Mouse (Mus musculus) liver, embryonic 15.5 days (tissue): ENCODE data around the gene Hspa1b. TPM values are rescaled to one million over a fixed set of nuclear protein-coding genes. Genes with fewer than 3 reads are reported as not detected.
A peak's percentile ranks its signal among the peaks of the same experiment; 100 is the strongest.

ENCODE experiments used
- ATAC-seq: fragments of 200-750 bp; cut with Nextera tagmentation; 2 replicates; pipeline ENCODE4 v1.8.0; 2017; ENCODE audit warnings: moderate number of reproducible peaks, mild to moderate bottlenecking, moderate library complexity; ENCODE audit not compliant: insufficient read depth
- H3K27ac ChIP-seq: fragments of 300-500 bp; sonication (generic); replicated peaks from 2 replicates; pipeline ENCODE4 v1.5.1; 2015; ENCODE audit warnings: mild to moderate bottlenecking, inconsistent platforms
- H3K27me3 ChIP-seq: fragments of 300-500 bp; sonication (generic); 2 replicates; pipeline ENCODE4 v1.6.1; 2015; ENCODE audit warnings: mild to moderate bottlenecking, inconsistent platforms
- H3K36me3 ChIP-seq: fragments of 300-500 bp; sonication (generic); replicated peaks from 2 replicates; pipeline ENCODE4 v1.6.1; 2015; ENCODE audit warnings: moderate library complexity, mild to moderate bottlenecking, inconsistent platforms
- H3K4me1 ChIP-seq: fragments of 300-500 bp; sonication (generic); replicated peaks from 2 replicates; pipeline ENCODE4 v1.6.1; 2015; ENCODE audit warnings: inconsistent platforms
- H3K4me2 ChIP-seq: fragments of 300-500 bp; sonication (generic); 2 replicates; pipeline ENCODE4 v1.6.1; 2015; ENCODE audit warnings: moderate library complexity, mild to moderate bottlenecking, inconsistent platforms
- H3K4me3 ChIP-seq: fragments of 300-500 bp; sonication (generic); replicated peaks from 2 replicates; pipeline ENCODE4 v1.5.1; 2015; ENCODE audit warnings: mild to moderate bottlenecking, inconsistent platforms
- H3K9ac ChIP-seq: fragments of 300-500 bp; sonication (generic); 2 replicates; pipeline ENCODE4 v1.6.1; 2015; ENCODE audit warnings: moderate library complexity, mild to moderate bottlenecking, inconsistent platforms
- H3K9me3 ChIP-seq: fragments of 300-500 bp; sonication (generic); replicated peaks from 2 replicates; pipeline ENCODE4 v1.6.1; 2016; ENCODE audit warnings: inconsistent platforms
- WGBS: fragments of 180-500 bp; shearing (Covaris S2); methylation state at CpG from one replicate; pipeline ENCODE4 v1.1.7; 2015; ENCODE audit warnings: mixed read lengths; ENCODE audit not compliant: insufficient replicate concordance; 5-methylcytosine and 5-hydroxymethylcytosine counted together
- polyA plus RNA-seq: library from polyadenylated mRNA; unstranded; fragments of >200 nt; fragmentation: Nextera tagmentation; extraction: Ambion mirVana; gene quantifications from 2 replicates; pipeline ENCODE4 v1.2.1, GENCODE M21; 2015

The Hspa1b gene
- polyA plus RNA-seq, 1 experiment from 2014 or later, result 0.14 TPM

- Histone ChIP-seq H3K4me2 (no peak overlapping the region), H3K9ac (no peak overlapping the region)
Observed at GRCm38 (mm10) chr17:34943128-34943815, 15.8 kb downstream of the Hspa1b start.

GRCm38 (mm10) chr17:34941344-34942041 is 17.5 kb downstream of the Hspa1b start:
- no peaks in the 10 kb centered on the region for H3K27me3 ChIP-seq
- 0 out of 2 replicates have a peak, but pooled peaks have one; percentile 37 for ATAC-seq
- H3K4me3 ChIP-seq, result peak overlapping the region; percentile 42
- H3K9me3 ChIP-seq, result no peaks in the 10 kb centered on the region
- H3K4me2 ChIP-seq, result peak overlapping the region; percentile 67
- H3K9ac ChIP-seq, result peak overlapping the region; percentile 36; the same call in 1 of the 2 replicates
- no peaks in the 10 kb centered on the region for H3K36me3 ChIP-seq
- peak overlapping the region; percentile 48; the same call in 1 of the 2 replicates for H3K27ac ChIP-seq
- 14% methylated on average over 15 of the region's 15 CpGs for WGBS
- peaks cover 17% of the 10 kb centered on the region for H3K4me1 ChIP-seq

More at GRCm38 (mm10) chr17:34943128-34943815, 15.8 kb downstream of the Hspa1b start:
- ATAC-seq, result no peak
- WGBS, result 77% methylated on average over 4 of the region's 4 CpGs
- peaks cover 14% of the 10 kb centered on the region for H3K4me1 ChIP-seq
- H3K4me3 ChIP-seq, result no peak overlapping the region
- no peaks in the 10 kb centered on the region for H3K36me3 ChIP-seq
- H3K27me3 ChIP-seq, result no peaks in the 10 kb centered on the region
- H3K9me3 ChIP-seq, result no peaks in the 10 kb centered on the region
- H3K27ac ChIP-seq, result no peak overlapping the region

GRCm38 (mm10) chr17:34937960-34938505 is 21.0 kb downstream of the Hspa1b start:
- H3K27me3 ChIP-seq, result no peaks in the 10 kb centered on the region
- no peak overlapping the region for H3K27ac ChIP-seq
- peaks cover 29% of the 10 kb centered on the region for H3K4me1 ChIP-seq
- no peak overlapping the region for H3K4me3 ChIP-seq
- 0 out of 2 replicates have a peak, but pooled peaks cover under 1% of the 10 kb centered on the region for H3K36me3 ChIP-seq
- H3K9ac ChIP-seq, result no peak overlapping the region
- no peak overlapping the region for H3K4me2 ChIP-seq
- no peak for ATAC-seq
- H3K9me3 ChIP-seq, result no peaks in the 10 kb centered on the region
- 61% methylated on average over 6 of the region's 6 CpGs for WGBS

DNA sequence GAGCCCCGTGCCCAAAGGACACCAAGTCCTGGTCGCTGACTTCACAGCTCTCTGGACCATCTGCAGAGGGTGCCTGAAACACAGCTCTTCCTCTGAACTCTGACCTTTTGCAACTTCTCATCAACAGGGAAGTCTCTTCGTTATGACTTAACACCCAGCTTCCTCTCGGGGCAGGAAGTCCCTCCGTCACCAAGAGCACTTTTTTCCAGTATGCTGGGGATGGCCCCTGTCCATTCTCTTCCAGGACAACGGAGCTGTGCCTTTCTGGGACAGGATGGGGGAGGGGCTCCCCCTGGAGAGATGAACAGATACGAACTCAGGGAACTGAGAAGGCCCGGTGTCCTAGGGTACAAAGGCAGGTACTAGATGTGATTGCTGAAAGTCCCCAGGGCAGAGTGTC is 24.2 kb downstream of the Hspa1b start:
- H3K27me3 ChIP-seq, result no peaks in the 10 kb centered on the region
- 39% methylated on average over 8 of the region's 8 CpGs for WGBS
- H3K36me3 ChIP-seq, result 0 out of 2 replicates have a peak, but pooled peaks cover 4% of the 10 kb centered on the region
- 0 out of 2 replicates have a peak overlapping the region, but pooled peaks have one; percentile 58 for H3K27ac ChIP-seq
- H3K9me3 ChIP-seq, result no peaks in the 10 kb centered on the region
- H3K9ac ChIP-seq, result no peak overlapping the region
- peaks cover 42% of the 10 kb centered on the region for H3K4me1 ChIP-seq
- H3K4me2 ChIP-seq, result peak overlapping the region; percentile 47
- ATAC-seq, result no peak
- no peak overlapping the region for H3K4me3 ChIP-seq

DNA sequence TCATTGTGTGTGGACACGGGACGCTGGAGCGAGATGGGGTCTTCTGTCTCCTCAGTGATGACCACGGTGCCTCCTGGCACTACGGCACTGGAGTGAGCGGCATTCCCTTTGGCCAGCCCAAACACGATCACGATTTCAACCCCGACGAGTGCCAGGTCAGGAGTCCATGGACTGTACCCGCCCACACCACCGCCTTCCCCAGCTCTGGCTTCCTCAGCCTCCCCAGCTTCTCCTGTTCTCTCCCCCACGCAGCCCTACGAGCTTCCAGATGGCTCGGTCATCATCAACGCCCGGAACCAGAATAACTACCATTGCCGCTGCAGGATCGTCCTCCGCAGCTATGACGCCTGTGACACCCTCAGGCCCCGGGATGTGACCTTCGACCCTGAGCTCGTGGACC is 25.0 kb downstream of the Hspa1b start:
- Histone ChIP-seq H3K27me3 (no peaks in the 10 kb centered on the region), H3K27ac (peak overlapping the region; percentile 58; the same call in 1 of the 2 replicates), H3K9me3 (no peaks in the 10 kb centered on the region), H3K9ac (0 out of 2 replicates have a peak overlapping the region, but pooled peaks have one; percentile 18), H3K4me1 (peaks cover 42% of the 10 kb centered on the region), H3K4me2 (peak overlapping the region; percentile 47), H3K4me3 (peak overlapping the region; percentile 11; the same call in 1 of the 2 replicates), H3K36me3 (0 out of 2 replicates have a peak, but pooled peaks cover 4% of the 10 kb centered on the region)
- no peak for ATAC-seq
- 70% methylated on average over 24 of the region's 24 CpGs for WGBS

DNA sequence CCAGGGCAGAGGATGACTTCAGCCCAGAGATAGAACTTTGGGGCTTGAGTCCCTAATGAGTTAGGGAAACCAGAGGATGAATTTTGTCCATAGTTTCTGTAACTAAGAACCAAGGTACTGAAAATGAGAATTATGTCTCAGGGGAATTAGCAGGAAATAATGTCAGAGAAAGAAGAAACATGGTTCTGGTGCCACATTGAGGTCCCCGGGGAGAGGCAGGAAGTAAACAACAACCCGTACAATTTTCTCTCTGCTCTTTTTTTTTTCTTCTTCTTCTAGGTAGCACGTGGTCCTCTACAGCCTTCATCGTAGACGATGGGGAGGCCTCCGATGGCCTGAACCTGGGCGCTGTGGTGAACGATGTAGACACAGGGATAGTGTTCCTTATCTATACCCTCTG is 26.8 kb downstream of the Hspa1b start:
- peak overlapping the region; percentile 69 for H3K4me3 ChIP-seq
- H3K27ac ChIP-seq, result no peak overlapping the region
- peak overlapping the region; percentile 63; the same call in 1 of the 2 replicates for H3K9ac ChIP-seq
- WGBS, result 63% methylated on average over 8 of the region's 8 CpGs
- H3K9me3 ChIP-seq, result no peaks in the 10 kb centered on the region
- H3K27me3 ChIP-seq, result no peaks in the 10 kb centered on the region
- ATAC-seq, result no peak
- 0 out of 2 replicates have a peak, but pooled peaks cover 4% of the 10 kb centered on the region for H3K36me3 ChIP-seq
- peak overlapping the region; percentile 95 for H3K4me2 ChIP-seq
- peaks cover 37% of the 10 kb centered on the region for H3K4me1 ChIP-seq

- Histone ChIP-seq H3K4me2 (peak overlapping the region; percentile 95), H3K4me3 (peak overlapping the region; percentile 69), H3K4me1 (peaks cover 37% of the 10 kb centered on the region), H3K9me3 (no peaks in the 10 kb centered on the region), H3K27ac (peak overlapping the region; percentile 59), H3K27me3 (no peaks in the 10 kb centered on the region), H3K9ac (peak overlapping the region; percentile 63), H3K36me3 (0 out of 2 replicates have a peak, but pooled peaks cover 4% of the 10 kb centered on the region)
- ATAC-seq, result peak; percentile 15; the same call in 1 of the 2 replicates
- WGBS, result 9% methylated on average over 14 of the region's 14 CpGs
Observed at GRCm38 (mm10) chr17:34931735-34932098, 27.3 kb downstream of the Hspa1b start.

DNA sequence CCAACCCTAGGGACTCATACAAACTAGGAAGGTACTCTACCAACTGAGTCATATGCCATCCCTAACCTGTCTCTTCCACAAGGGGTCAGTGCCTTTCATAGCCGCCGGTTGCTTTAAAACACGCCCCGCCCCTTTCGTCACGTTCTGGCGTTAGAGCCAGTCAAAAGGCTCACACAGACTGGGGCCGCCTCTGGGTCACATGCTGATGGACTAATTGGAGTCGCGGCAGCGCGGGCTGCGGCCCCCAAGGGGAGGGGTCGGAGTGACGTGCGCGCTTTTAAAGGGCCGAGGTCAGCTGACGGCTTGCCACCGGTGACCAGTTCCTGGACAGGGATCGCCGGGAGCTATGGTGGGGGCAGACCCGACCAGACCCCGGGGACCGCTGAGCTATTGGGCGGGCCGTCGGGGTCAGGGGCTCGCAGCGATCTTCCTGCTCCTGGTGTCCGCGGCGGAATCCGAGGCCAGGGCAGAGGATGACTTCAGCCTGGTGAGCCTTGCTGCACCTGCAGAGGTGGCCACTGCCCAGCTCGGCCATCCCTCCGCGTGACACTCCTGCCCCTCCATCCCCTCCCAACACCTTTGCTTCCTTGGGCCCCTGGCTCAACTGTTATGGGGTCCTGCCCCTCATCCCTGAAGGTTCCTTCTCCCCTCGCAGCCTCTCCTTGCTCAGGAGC is 27.8 kb downstream of the Hspa1b start, which contains the start of gene Neu1:
Neu1 (plus strand) TSS at position 193 of the 674 bp plus-strand sequence.
- H3K27me3 ChIP-seq, result no peaks in the 10 kb centered on the region
- peak within 1 kb of the TSS; percentile 95 for H3K4me2 ChIP-seq
- under 1% methylated on average over 38 of the region's 38 CpGs for WGBS
- H3K27ac ChIP-seq, result peak within 1 kb of the TSS; percentile 59
- H3K36me3 ChIP-seq, result 0 out of 2 replicates have a peak, but pooled peaks cover 4% of the 10 kb centered on the region
- H3K4me3 ChIP-seq, result peak within 1 kb of the TSS; percentile 69
- peak; percentile 92 for ATAC-seq
- peaks cover 37% of the 10 kb centered on the region for H3K4me1 ChIP-seq
- H3K9ac ChIP-seq, result peak within 1 kb of the TSS; percentile 63
- H3K9me3 ChIP-seq, result no peaks in the 10 kb centered on the region

- no peak overlapping the region for H3K27ac ChIP-seq
- no peak overlapping the region for H3K4me3 ChIP-seq
- ATAC-seq, result no peak
- no peak overlapping the region for H3K9ac ChIP-seq
- no peaks in the 10 kb centered on the region for H3K27me3 ChIP-seq
- H3K36me3 ChIP-seq, result 0 out of 2 replicates have a peak, but pooled peaks cover 4% of the 10 kb centered on the region
- 63% methylated on average over 4 of the region's 4 CpGs for WGBS
- H3K9me3 ChIP-seq, result no peaks in the 10 kb centered on the region
- no peak overlapping the region for H3K4me2 ChIP-seq
- H3K4me1 ChIP-seq, result peaks cover 31% of the 10 kb centered on the region
Observed at GRCm38 (mm10) chr17:34928841-34929240, 30.2 kb downstream of the Hspa1b start.

DNA sequence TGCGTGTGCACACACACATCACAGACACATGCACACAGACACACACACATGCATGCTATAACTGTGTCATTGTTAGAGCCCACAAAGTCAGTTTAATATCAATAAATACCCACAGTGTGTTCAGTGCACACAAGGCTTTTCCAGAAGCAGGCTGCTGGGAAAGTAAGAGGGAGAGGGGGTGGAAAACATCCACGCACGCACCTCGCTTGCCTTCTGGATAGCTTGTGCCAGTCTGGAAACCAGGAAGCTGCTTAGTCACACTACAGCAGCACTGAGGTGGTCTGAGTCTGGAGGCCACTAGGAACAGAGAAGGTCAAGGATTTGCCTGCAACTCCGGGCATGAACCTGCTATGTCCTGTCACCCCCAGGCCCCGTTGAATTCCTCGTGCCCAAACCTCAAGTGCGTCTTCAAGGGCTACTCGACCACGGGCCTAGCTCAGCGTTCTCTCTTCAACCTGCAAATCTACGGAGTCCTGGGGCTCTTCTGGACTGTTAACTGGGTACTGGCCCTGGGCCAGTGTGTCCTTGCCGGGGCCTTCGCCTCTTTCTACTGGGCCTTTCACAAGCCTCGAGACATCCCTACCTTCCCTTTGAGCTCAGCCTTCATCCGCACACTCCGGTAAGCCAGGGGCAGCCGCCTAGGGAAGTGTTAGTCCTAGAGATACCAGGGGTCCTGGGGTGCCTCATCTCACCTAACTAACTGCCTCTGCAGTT is 31.6 kb downstream of the Hspa1b start:
- H3K27me3 ChIP-seq, result no peaks in the 10 kb centered on the region
- no peak overlapping the region for H3K9ac ChIP-seq
- no peak for ATAC-seq
- H3K9me3 ChIP-seq, result no peaks in the 10 kb centered on the region
- WGBS, result 70% methylated on average over 18 of the region's 18 CpGs
- H3K27ac ChIP-seq, result no peak overlapping the region
- H3K36me3 ChIP-seq, result no peaks in the 10 kb centered on the region
- H3K4me1 ChIP-seq, result peaks cover 33% of the 10 kb centered on the region
- H3K4me2 ChIP-seq, result no peak overlapping the region
- no peak overlapping the region for H3K4me3 ChIP-seq
